In genomic region chr8:12389801-12390639, GRCm38 (mm10) we compare ENCODE assay signal across 13 mouse cellular contexts. TPM values are rescaled to one million over a fixed set of nuclear protein-coding genes. Genes with fewer than 3 reads are reported as not detected.
DNase-seq lines count a peak whose midpoint lies in the region; ATAC-seq and TF ChIP-seq lines count a peak whose summit lies in the region.
"Had no signal": no experiment of that assay in that cellular context is flagged by ENCODE, and none has a peak within 500 bp of the region (broad histone marks: within the 10 kb centered on the region; RNA-seq: fewer than 3 reads in every experiment).

No protein-coding gene starts in this region.

- no peak for TF ChIP-seq POLR2A in olfactory bulb, adult 2 months (IDR thresholded peaks at IDR 0.05; ENCODE audit: insufficient read depth, low read depth, low read length)

- H3K27me3 ChIP-seq in intestine, postnatal 0 days (replicated peaks; ENCODE audit: control insufficient read depth, insufficient read depth, low read length): peaks cover 98% of the 10 kb centered on the region
- H3K27me3 ChIP-seq in intestine, embryonic 16.5 days (replicated peaks; ENCODE audit: control insufficient read depth, insufficient read depth, low read length): peaks cover 92% of the 10 kb centered on the region
- H3K27me3 ChIP-seq in forebrain, embryonic 11.5 days (ENCODE audit: control insufficient read depth, insufficient read depth, low read length): peaks cover 58% of the 10 kb centered on the region
- H3K27me3 ChIP-seq in hindbrain, embryonic 16.5 days (replicated peaks; ENCODE audit: control insufficient read depth, insufficient read depth, low read length): peaks cover 47% of the 10 kb centered on the region

- no peak overlapping the region for H3K9ac ChIP-seq in intestine, postnatal 0 days (ENCODE audit: low read depth, low read length)
- H3K9ac ChIP-seq in intestine, embryonic 16.5 days (ENCODE audit: low read depth, low read length): no peak overlapping the region
- peak overlapping the region; percentile 55 for H3K9ac ChIP-seq in forebrain, embryonic 11.5 days (ENCODE audit: low read length)
- no peak overlapping the region; the same call in 1 of the 2 replicates for H3K9ac ChIP-seq in hindbrain, embryonic 16.5 days (ENCODE audit: low read depth, low read length)
- H3K9ac ChIP-seq: heart, embryonic 15.5 days; limb, embryonic 15.5 days had no signal

- peak; percentile 56 for DNase-seq in forebrain, embryonic 11.5 days (ENCODE audit: low spot score)
- DNase-seq in adrenal gland, postnatal 25 days: no peak
- no peak for DNase-seq in right cerebral cortex, postnatal 14 days
- DNase-seq in cerebellum, adult 9-10 months: no peak
- DNase-seq: gastrocnemius, postnatal 14 days; lung, postnatal 14 days had no signal

- no peaks in the 10 kb centered on the region for H3K36me3 ChIP-seq in intestine, postnatal 0 days (ENCODE audit: control insufficient read depth, insufficient read depth)
- no peaks in the 10 kb centered on the region for H3K36me3 ChIP-seq in intestine, embryonic 16.5 days (ENCODE audit: control insufficient read depth, insufficient read depth, low read length)
- H3K36me3 ChIP-seq in forebrain, embryonic 11.5 days (ENCODE audit: control insufficient read depth, insufficient read depth, low read length): no peaks in the 10 kb centered on the region
- no peaks in the 10 kb centered on the region for H3K36me3 ChIP-seq in hindbrain, embryonic 16.5 days (ENCODE audit: control insufficient read depth, insufficient read depth, low read length)
- H3K36me3 ChIP-seq: heart, embryonic 15.5 days; limb, embryonic 15.5 days had no signal

- H3K4me3 ChIP-seq in intestine, postnatal 0 days (ENCODE audit: low read depth, low read length): 0 out of 2 replicates have a peak overlapping the region, but pooled peaks have one; percentile 7
- no peak overlapping the region for H3K4me3 ChIP-seq in intestine, embryonic 16.5 days (ENCODE audit: low read length)
- H3K4me3 ChIP-seq in forebrain, embryonic 11.5 days (ENCODE audit: low read depth, low read length): peak overlapping the region; percentile 23
- peak overlapping the region; percentile 16 for H3K4me3 ChIP-seq in hindbrain, embryonic 16.5 days (ENCODE audit: low read length)
- peak overlapping the region; percentile 35 for H3K4me3 ChIP-seq in olfactory bulb, adult 2 months (ENCODE audit: insufficient read depth, low read depth, low read length)
- H3K4me3 ChIP-seq: heart, embryonic 15.5 days; limb, embryonic 15.5 days had no signal

- 3% methylated on average over 29 of the region's 29 CpGs for WGBS in intestine, postnatal 0 days
- WGBS in intestine, embryonic 16.5 days: 2% methylated on average over 29 of the region's 29 CpGs
- WGBS in forebrain, embryonic 11.5 days: under 1% methylated on average over 29 of the region's 29 CpGs
- WGBS in hindbrain, embryonic 16.5 days: 3% methylated on average over 29 of the region's 29 CpGs
- 25% methylated on average over 29 of the region's 29 CpGs for WGBS in olfactory bulb, adult 2 months

- no peak overlapping the region for H3K4me2 ChIP-seq in intestine, postnatal 0 days (replicated peaks; ENCODE audit: low read depth)
- H3K4me2 ChIP-seq in intestine, embryonic 16.5 days (ENCODE audit: low read depth, low read length): no peak overlapping the region
- peak overlapping the region; percentile 93 for H3K4me2 ChIP-seq in forebrain, embryonic 11.5 days (ENCODE audit: low read depth, low read length, severe bottlenecking)
- peak overlapping the region; percentile 38 for H3K4me2 ChIP-seq in hindbrain, embryonic 16.5 days (ENCODE audit: low read length)
- H3K4me2 ChIP-seq: heart, embryonic 15.5 days; limb, embryonic 15.5 days had no signal

- TF ChIP-seq CTCF in intestine, postnatal 0 days (IDR thresholded peaks at IDR 0.05; ENCODE audit: low read depth): no peak
- no peak for TF ChIP-seq CTCF in olfactory bulb, adult 2 months (IDR thresholded peaks at IDR 0.05; ENCODE audit: insufficient read depth, low read depth, low read length)

- no peaks in the 10 kb centered on the region for H3K4me1 ChIP-seq in intestine, postnatal 0 days (replicated peaks; ENCODE audit: control insufficient read depth, insufficient read depth, low read length)
- peaks cover 8% of the 10 kb centered on the region for H3K4me1 ChIP-seq in intestine, embryonic 16.5 days (ENCODE audit: control insufficient read depth, insufficient read depth, low read length)
- peaks cover 34% of the 10 kb centered on the region for H3K4me1 ChIP-seq in forebrain, embryonic 11.5 days (replicated peaks; ENCODE audit: control insufficient read depth, insufficient read depth, low read length)
- H3K4me1 ChIP-seq in hindbrain, embryonic 16.5 days (ENCODE audit: control insufficient read depth, insufficient read depth, low read depth, low read length): peaks cover 10% of the 10 kb centered on the region
- H3K4me1 ChIP-seq in olfactory bulb, adult 2 months (ENCODE audit: control insufficient read depth, insufficient read depth, low read length): peaks cover 24% of the 10 kb centered on the region

- H3K27ac ChIP-seq in intestine, postnatal 0 days (ENCODE audit: low read depth, low read length): no peak overlapping the region
- no peak overlapping the region for H3K27ac ChIP-seq in intestine, embryonic 16.5 days (ENCODE audit: low read length)
- H3K27ac ChIP-seq in forebrain, embryonic 11.5 days (ENCODE audit: low read depth, low read length): no peak overlapping the region
- peak overlapping the region; percentile 39; the same call in 1 of the 2 replicates for H3K27ac ChIP-seq in hindbrain, embryonic 16.5 days (ENCODE audit: low read depth, low read length)
- H3K27ac ChIP-seq in olfactory bulb, adult 2 months (ENCODE audit: insufficient read depth, low read depth, low read length): peak overlapping the region; percentile 90
- H3K27ac ChIP-seq: heart, embryonic 15.5 days; limb, embryonic 15.5 days had no signal

- no peak for ATAC-seq in intestine, postnatal 0 days
- no peak for ATAC-seq in intestine, embryonic 16.5 days
- no peak for ATAC-seq in forebrain, embryonic 11.5 days (replicated peaks; ENCODE audit: low FRiP score)
- ATAC-seq in hindbrain, embryonic 16.5 days: no peak

- no peaks in the 10 kb centered on the region for H3K9me3 ChIP-seq in intestine, postnatal 0 days (ENCODE audit: control insufficient read depth)
- H3K9me3 ChIP-seq in intestine, embryonic 16.5 days (ENCODE audit: control insufficient read depth, low read length): no peaks in the 10 kb centered on the region
- H3K9me3 ChIP-seq in forebrain, embryonic 11.5 days (ENCODE audit: control insufficient read depth, low read length): no peaks in the 10 kb centered on the region
- no peaks in the 10 kb centered on the region for H3K9me3 ChIP-seq in hindbrain, embryonic 16.5 days (ENCODE audit: control insufficient read depth, low read length)
- H3K9me3 ChIP-seq: heart, embryonic 15.5 days; limb, embryonic 15.5 days had no signal

RNA-seq across cellular contexts. Expression of gene Sox1, which starts 5.1 kb away (rescaled TPM):
- polyA plus RNA-seq in intestine, postnatal 0 days (2015; fragmentation: Nextera tagmentation; extraction: Ambion mirVana): not detected in 2 replicates
- not detected in 2 replicates for polyA plus RNA-seq in intestine, embryonic 16.5 days (2015; fragmentation: Nextera tagmentation; extraction: Ambion mirVana)
- 11.3 and 12.4 TPM in 2 replicates for polyA plus RNA-seq in forebrain, embryonic 11.5 days (2014; fragmentation: Nextera tagmentation; extraction: Ambion mirVana)
- 1.2 and 1.4 TPM in 2 replicates for polyA plus RNA-seq in hindbrain, embryonic 16.5 days (2015; fragmentation: Nextera tagmentation; extraction: Ambion mirVana)
- polyA plus RNA-seq in olfactory bulb, adult 2 months (2012; ENCODE audit: insufficient read depth, insufficient read length, low replicate concordance, missing spikeins): not detected in 2 replicates
- not detected in 2 replicates for total RNA-seq in adrenal gland, postnatal 25 days (2021)
- total RNA-seq: gastrocnemius, postnatal 14 days had no signal
- polyA plus RNA-seq: heart, embryonic 15.5 days; kidney, embryonic 16.5 days; limb, embryonic 15.5 days had no signal

Comparison
In these comparisons a context has a peak if more than half of its experiments do, and no peak if none do; other contexts are left out.
1. H3K27ac ChIP-seq: peak in hindbrain, embryonic 16.5 days (single experiment) and olfactory bulb, adult 2 months (single experiment); none in intestine, postnatal 0 days (single experiment), intestine, embryonic 16.5 days (single experiment) and forebrain, embryonic 11.5 days (single experiment).
2. H3K4me2 ChIP-seq: peak in forebrain, embryonic 11.5 days (single experiment) and hindbrain, embryonic 16.5 days (single experiment); none in intestine, postnatal 0 days (single experiment) and intestine, embryonic 16.5 days (single experiment).